ENCODE assay signal across 8 mouse cellular contexts in the genomic region with DNA sequence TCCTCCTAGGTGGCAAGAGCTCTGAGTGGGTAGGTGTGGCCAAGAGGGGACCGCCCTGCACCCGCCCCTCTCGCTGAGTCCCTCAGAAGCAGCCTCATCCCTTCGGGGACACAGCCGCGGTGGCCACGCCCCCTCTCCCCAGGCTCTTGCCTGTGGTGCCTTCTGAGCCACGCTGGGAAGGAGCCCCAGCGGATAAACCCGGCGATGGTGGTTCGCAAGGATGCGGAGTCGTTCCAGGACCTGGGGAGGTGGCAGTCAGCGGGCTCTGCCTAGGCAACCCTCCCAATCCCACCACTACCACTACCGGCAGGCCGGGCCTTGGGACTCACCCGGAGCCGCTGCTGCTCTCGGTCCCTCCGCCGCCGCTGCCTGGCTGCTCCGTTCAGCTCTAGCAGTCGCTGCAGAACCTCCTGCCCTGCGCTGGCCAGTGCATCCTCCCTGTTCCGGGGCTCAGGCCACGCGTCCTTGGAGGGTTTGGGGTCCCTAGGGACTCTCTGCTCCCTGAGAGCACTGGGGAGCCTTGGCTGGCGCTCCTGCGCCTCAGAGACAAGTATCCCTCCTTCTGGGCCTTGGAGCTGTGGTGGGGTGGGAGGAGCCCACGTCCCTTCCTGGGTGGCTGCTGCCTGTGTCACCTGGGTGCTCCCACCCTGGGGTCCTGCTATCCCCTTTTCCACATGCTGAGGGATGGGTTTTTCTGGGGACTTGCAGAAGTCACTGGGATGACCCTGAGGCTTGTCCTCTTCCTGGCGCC. TPM values are rescaled to one million over a fixed set of nuclear protein-coding genes. Genes with fewer than 3 reads are reported as not detected.
DNase-seq lines count a peak whose midpoint lies in the region; ATAC-seq lines count a peak whose summit lies in the region.

No protein-coding gene starts in this region.

- WGBS in hindbrain, embryonic 13.5 days = 3% methylated on average over 33 of the region's 33 CpGs

- peaks cover 15% of the 10 kb centered on the region for H3K4me1 ChIP-seq in hindbrain, embryonic 13.5 days (replicated peaks)

- peak overlapping the region; percentile 35 for H3K4me3 ChIP-seq in hindbrain, embryonic 13.5 days

- peak; percentile 96 for DNase-seq in R1 (ENCODE audit: low read depth, low spot score)
- peak; percentile 52 to 66 for DNase-seq in cerebellum, postnatal 10 days
- peak; percentile 50 to 63 for DNase-seq in frontal cortex, postnatal 14 days (ENCODE audit: low spot score in 2 of 2)
- DNase-seq in layer of hippocampus, postnatal 25 days (ENCODE audit: extremely low spot score in 1 of 2, low spot score in 1 of 2) = peak; percentile 47 to 49
- peak; percentile 88 for DNase-seq in lung, postnatal 10 days
- peak; percentile 46 for DNase-seq in ovary, postnatal 14 days (ENCODE audit: low spot score)
- DNase-seq in thymus, postnatal 10 days (ENCODE audit: low spot score in 2 of 2) = peak; percentile 65 to 73

- peak; percentile 86 for ATAC-seq in hindbrain, embryonic 13.5 days (ENCODE audit: low FRiP score)

- peak overlapping the region; percentile 56 for H3K9ac ChIP-seq in hindbrain, embryonic 13.5 days

- H3K4me2 ChIP-seq in hindbrain, embryonic 13.5 days = peak overlapping the region; percentile 54

- peaks cover 27% of the 10 kb centered on the region for H3K36me3 ChIP-seq in hindbrain, embryonic 13.5 days

- no peak overlapping the region for H3K27ac ChIP-seq in hindbrain, embryonic 13.5 days

- H3K9me3 ChIP-seq in hindbrain, embryonic 13.5 days = no peaks in the 10 kb centered on the region

- peaks cover 35% of the 10 kb centered on the region for H3K27me3 ChIP-seq in hindbrain, embryonic 13.5 days

RNA-seq across cellular contexts. Expression of gene Atp6v1fnb, which starts 2.9 kb away (rescaled TPM):
- polyA plus RNA-seq in hindbrain, embryonic 13.5 days (2015; fragmentation: Nextera tagmentation; extraction: Ambion mirVana) = 0.57 and 1.0 TPM in 2 replicates
- under 1 TPM in 1 of 2 experiments, not detected in 1; 0.59 TPM for total RNA-seq in layer of hippocampus, postnatal 25 days (2021)

RNA-seq across cellular contexts. Expression of gene Atp6v1f, which starts 6.6 kb away (rescaled TPM):
- 337 and 340 TPM in 2 replicates for polyA plus RNA-seq in hindbrain, embryonic 13.5 days (2015; fragmentation: Nextera tagmentation; extraction: Ambion mirVana)
- 100 to 1,000 TPM; 241 to 263 TPM for total RNA-seq in layer of hippocampus, postnatal 25 days (2021)

RNA-seq across cellular contexts. Expression of gene Kcp, which starts 33.6 kb away (rescaled TPM):
- polyA plus RNA-seq in hindbrain, embryonic 13.5 days (2015; fragmentation: Nextera tagmentation; extraction: Ambion mirVana) = 20.1 and 20.5 TPM in 2 replicates
- total RNA-seq in layer of hippocampus, postnatal 25 days (2021) = 1 to 10 TPM; 2.1 to 3.0 TPM

RNA-seq across cellular contexts. Expression of gene Flnc, which starts 41.1 kb away (rescaled TPM):
- 5.0 and 5.8 TPM in 2 replicates for polyA plus RNA-seq in hindbrain, embryonic 13.5 days (2015; fragmentation: Nextera tagmentation; extraction: Ambion mirVana)
- total RNA-seq in layer of hippocampus, postnatal 25 days (2021) = 1 to 10 TPM in 1 of 2 experiments, under 1 TPM in 1; 0.96 to 1.4 TPM

RNA-seq across cellular contexts. Expression of gene Irf5, which starts 52.3 kb away (rescaled TPM):
- polyA plus RNA-seq in hindbrain, embryonic 13.5 days (2015; fragmentation: Nextera tagmentation; extraction: Ambion mirVana) = 2.1 and 2.7 TPM in 2 replicates
- 1 to 10 TPM; 3.4 to 4.0 TPM for total RNA-seq in layer of hippocampus, postnatal 25 days (2021)

Comparison
In these comparisons a context has a peak if more than half of its experiments do, and no peak if none do; other contexts are left out.
1. DNase-seq: peak in every context shown above with its lines; median percentile 96 in R1; 88 in lung, postnatal 10 days; 69 in thymus, postnatal 10 days; 59 in cerebellum, postnatal 10 days; 56 in frontal cortex, postnatal 14 days; 48 in layer of hippocampus, postnatal 25 days; 46 in ovary, postnatal 14 days.